Mouse (Mus musculus) liver, postnatal 0 days (tissue): ENCODE measurements at regions not wholly inside any gene's neighbourhood (a gene's known extent, or its start where the extent isn't known, plus 50 kb on each side); places are given as distances from the start of the nearest gene placed in this dataset.

Experiments used
- ATAC-seq: fragments of 200-750 bp; cut with Nextera tagmentation; 2 replicates; pipeline ENCODE4 v1.8.0; 2017; ENCODE audit warnings: mild to moderate bottlenecking, moderate library complexity
- DNase-seq: peaks from one replicate; pipeline ENCODE4 v3.0.0-alpha.2; 2016
- H3K27ac ChIP-seq: fragments of 300-500 bp; sonication (generic); 2 replicates; pipeline ENCODE4 v1.5.1; 2014; ENCODE audit warnings: antibody characterized with exemption, moderate library complexity, mild to moderate bottlenecking, low read depth
- H3K27me3 ChIP-seq: fragments of 300-500 bp; sonication (generic); 2 replicates; pipeline ENCODE4 v1.6.1; 2014; ENCODE audit warnings: low read length, control low read depth, mixed read lengths; ENCODE audit not compliant: insufficient read depth
- H3K36me3 ChIP-seq: fragments of 300-500 bp; sonication (generic); replicated peaks from 2 replicates; pipeline ENCODE4 v1.6.1; 2014; ENCODE audit warnings: mild to moderate bottlenecking, control low read depth, low read length, moderate library complexity, mixed read lengths; ENCODE audit not compliant: insufficient read depth
- H3K4me1 ChIP-seq: fragments of 300-500 bp; sonication (generic); 2 replicates; pipeline ENCODE4 v1.6.1; 2014; ENCODE audit warnings: antibody characterized with exemption, mild to moderate bottlenecking, control low read depth; ENCODE audit not compliant: insufficient read depth
- H3K4me2 ChIP-seq: fragments of 300-500 bp; sonication (generic); 2 replicates; pipeline ENCODE4 v1.6.1; 2014; ENCODE audit warnings: low read depth, mild to moderate bottlenecking, low read length, moderate library complexity, mixed read lengths
- H3K4me3 ChIP-seq: fragments of 300-500 bp; sonication (generic); 2 replicates; pipeline ENCODE4 v1.5.1; 2014; ENCODE audit warnings: low read depth, low read length
- H3K9ac ChIP-seq: fragments of 300-500 bp; sonication (generic); replicated peaks from 2 replicates; pipeline ENCODE4 v1.6.1; 2014; ENCODE audit warnings: mild to moderate bottlenecking, moderate library complexity
- H3K9me3 ChIP-seq: fragments of 300-500 bp; sonication (generic); 2 replicates; pipeline ENCODE4 v1.6.1; 2016; ENCODE audit warnings: mild to moderate bottlenecking, control low read depth, low read length, mixed read lengths
- CTCF ChIP-seq: sonication (generic); IDR thresholded peaks from 2 replicates; pipeline ENCODE4 v1.5.1; 2016; ENCODE audit warnings: antibody characterized with exemption, low read depth
- EP300 ChIP-seq: IDR thresholded peaks from 2 replicates; pipeline ENCODE4 v1.6.1; 2016; ENCODE audit warnings: antibody characterized with exemption, low read depth, mild to moderate bottlenecking
- WGBS: fragments of 180-500 bp; shearing (Covaris S2); extraction: QIAGEN DNeasy Blood & Tissue Kit; methylation state at CpG from one replicate; pipeline ENCODE4 v1.1.7; 2014; ENCODE audit not compliant: insufficient replicate concordance; 5-methylcytosine and 5-hydroxymethylcytosine counted together

GRCm38 (mm10) chr17:22673891-22674622 is 73.3 kb downstream of the Vmn2r112 start:
- Histone ChIP-seq H3K4me1 (peaks cover 3% of the 10 kb centered on the region; the same call in 1 of the 2 replicates), H3K27ac (no peak overlapping the region), H3K27me3 (no peaks in the 10 kb centered on the region), H3K9ac (no peak overlapping the region), H3K4me3 (peak overlapping the region; percentile 41), H3K9me3 (no peaks in the 10 kb centered on the region), H3K36me3 (no peaks in the 10 kb centered on the region), H3K4me2 (peak overlapping the region; percentile 76)
- TF ChIP-seq EP300: no peak
- TF ChIP-seq CTCF: no peak
- ATAC-seq: peak; percentile 89
- WGBS: 15% methylated on average over 16 of the region's 16 CpGs
- DNase-seq: peak; percentile 38
